In genomic region chr13:29086854-29087253, GRCm38 (mm10) we compare ENCODE assay signal across 22 mouse cellular contexts.
A peak's percentile ranks its signal among the peaks of the same experiment; 100 is the strongest.
DNase-seq lines count a peak whose midpoint lies in the region; ATAC-seq and TF ChIP-seq lines count a peak whose summit lies in the region.
"Had no signal": no experiment of that assay in that cellular context is flagged by ENCODE, and none has a peak within 500 bp of the region (broad histone marks: within the 10 kb centered on the region; RNA-seq: fewer than 3 reads in every experiment).

No protein-coding gene starts in this region.

- ATAC-seq in forebrain, embryonic 11.5 days (replicated peaks; ENCODE audit: low FRiP score), result peak; percentile 55
- ATAC-seq in forebrain, embryonic 14.5 days, result no peak
- peak; percentile 59 for ATAC-seq in hindbrain, embryonic 11.5 days (ENCODE audit: low FRiP score)
- no peak for ATAC-seq in hindbrain, embryonic 14.5 days (ENCODE audit: low FRiP score)
- ATAC-seq in midbrain, embryonic 12.5 days (ENCODE audit: low FRiP score, low read depth), result 0 out of 2 replicates have a peak, but pooled peaks have one; percentile 16
- no peak for ATAC-seq in midbrain, embryonic 14.5 days (ENCODE audit: low FRiP score, low TSS enrichment)
- ATAC-seq: activated CD4-positive, CD25-positive, alpha-beta regulatory T cell, adult 4 months; forebrain, postnatal 0 days had no signal

- no peaks in the 10 kb centered on the region for H3K4me1 ChIP-seq in forebrain, embryonic 11.5 days (replicated peaks; ENCODE audit: control insufficient read depth, insufficient read depth, low read length)
- H3K4me1 ChIP-seq in forebrain, embryonic 14.5 days (ENCODE audit: control insufficient read depth, insufficient read depth, low read length), result no peaks in the 10 kb centered on the region
- no peaks in the 10 kb centered on the region for H3K4me1 ChIP-seq in hindbrain, embryonic 11.5 days (replicated peaks; ENCODE audit: control insufficient read depth, insufficient read depth, low read length)
- H3K4me1 ChIP-seq in hindbrain, embryonic 14.5 days (replicated peaks; ENCODE audit: control insufficient read depth, insufficient read depth, low read length), result no peaks in the 10 kb centered on the region
- no peaks in the 10 kb centered on the region for H3K4me1 ChIP-seq in midbrain, embryonic 12.5 days
- H3K4me1 ChIP-seq in midbrain, embryonic 14.5 days (ENCODE audit: control insufficient read depth, insufficient read depth, low read length), result no peaks in the 10 kb centered on the region
- H3K4me1 ChIP-seq: forebrain, embryonic 10.5 days; hindbrain, embryonic 15.5 days had no signal

- no peak overlapping the region for H3K4me3 ChIP-seq in forebrain, embryonic 11.5 days (ENCODE audit: low read depth, low read length)
- no peak overlapping the region for H3K4me3 ChIP-seq in forebrain, embryonic 14.5 days (ENCODE audit: low read depth, low read length)
- no peak overlapping the region for H3K4me3 ChIP-seq in hindbrain, embryonic 11.5 days (ENCODE audit: low read depth, low read length)
- no peak overlapping the region for H3K4me3 ChIP-seq in hindbrain, embryonic 14.5 days (replicated peaks; ENCODE audit: low read length)
- H3K4me3 ChIP-seq in midbrain, embryonic 12.5 days, result no peak overlapping the region
- H3K4me3 ChIP-seq in midbrain, embryonic 14.5 days (replicated peaks; ENCODE audit: low read depth, low read length), result no peak overlapping the region
- H3K4me3 ChIP-seq: forebrain, embryonic 10.5 days; gastrocnemius, adult 2 months; heart, embryonic 13.5 days; hindbrain, embryonic 15.5 days had no signal

- H3K4me2 ChIP-seq in forebrain, embryonic 11.5 days (ENCODE audit: low read depth, low read length, severe bottlenecking), result no peak overlapping the region
- H3K4me2 ChIP-seq in forebrain, embryonic 14.5 days (ENCODE audit: low read length), result no peak overlapping the region
- no peak overlapping the region for H3K4me2 ChIP-seq in hindbrain, embryonic 11.5 days (replicated peaks; ENCODE audit: low read depth, low read length)
- H3K4me2 ChIP-seq in hindbrain, embryonic 14.5 days (replicated peaks), result no peak overlapping the region
- H3K4me2 ChIP-seq in midbrain, embryonic 12.5 days (replicated peaks), result no peak overlapping the region
- no peak overlapping the region for H3K4me2 ChIP-seq in midbrain, embryonic 14.5 days (ENCODE audit: low read length)
- H3K4me2 ChIP-seq: heart, embryonic 13.5 days; hindbrain, embryonic 15.5 days had no signal

- 65% methylated on average over 5 of the region's 5 CpGs for WGBS in forebrain, embryonic 11.5 days
- WGBS in forebrain, embryonic 14.5 days, result 69% methylated on average over 5 of the region's 5 CpGs
- 61% methylated on average over 5 of the region's 5 CpGs for whole genome bisulfite sequencing in hindbrain, embryonic 11.5 days
- 40% methylated on average over 5 of the region's 5 CpGs for WGBS in hindbrain, embryonic 14.5 days
- 52% methylated on average over 5 of the region's 5 CpGs for WGBS in midbrain, embryonic 12.5 days
- WGBS in midbrain, embryonic 14.5 days, result 50% methylated on average over 5 of the region's 5 CpGs

- H3K9me3 ChIP-seq in forebrain, embryonic 11.5 days (ENCODE audit: control insufficient read depth, low read length), result no peaks in the 10 kb centered on the region
- H3K9me3 ChIP-seq in forebrain, embryonic 14.5 days (replicated peaks; ENCODE audit: control insufficient read depth, low read length), result 0 out of 2 replicates have a peak, but pooled peaks cover 4% of the 10 kb centered on the region
- no peaks in the 10 kb centered on the region for H3K9me3 ChIP-seq in hindbrain, embryonic 11.5 days (ENCODE audit: control insufficient read depth, low read length)
- no peaks in the 10 kb centered on the region for H3K9me3 ChIP-seq in hindbrain, embryonic 14.5 days (ENCODE audit: control insufficient read depth, low read length)
- 0 out of 2 replicates have a peak, but pooled peaks cover 4% of the 10 kb centered on the region for H3K9me3 ChIP-seq in midbrain, embryonic 12.5 days
- H3K9me3 ChIP-seq in midbrain, embryonic 14.5 days (ENCODE audit: control insufficient read depth, low read length), result no peaks in the 10 kb centered on the region; the same call in 1 of the 2 replicates
- H3K9me3 ChIP-seq: hindbrain, embryonic 15.5 days had no signal

- no peaks in the 10 kb centered on the region for H3K36me3 ChIP-seq in forebrain, embryonic 11.5 days (ENCODE audit: control insufficient read depth, insufficient read depth, low read length)
- H3K36me3 ChIP-seq in forebrain, embryonic 14.5 days (ENCODE audit: control insufficient read depth, insufficient read depth, low read length), result no peaks in the 10 kb centered on the region
- H3K36me3 ChIP-seq in hindbrain, embryonic 11.5 days (ENCODE audit: control insufficient read depth, insufficient read depth, low read length), result no peaks in the 10 kb centered on the region
- no peaks in the 10 kb centered on the region for H3K36me3 ChIP-seq in hindbrain, embryonic 14.5 days (replicated peaks; ENCODE audit: control insufficient read depth, insufficient read depth)
- no peaks in the 10 kb centered on the region for H3K36me3 ChIP-seq in midbrain, embryonic 12.5 days
- H3K36me3 ChIP-seq in midbrain, embryonic 14.5 days (ENCODE audit: control insufficient read depth, insufficient read depth, low read length), result no peaks in the 10 kb centered on the region
- H3K36me3 ChIP-seq: forebrain, embryonic 10.5 days; heart, embryonic 13.5 days; hindbrain, embryonic 15.5 days had no signal

- TF ChIP-seq POLR2A in brain, embryonic 14.5 days (IDR thresholded peaks at IDR 0.05; ENCODE audit: borderline replicate concordance, extremely low read depth, insufficient read depth, insufficient read length, poor library complexity, severe bottlenecking), result no peak

- H3K27me3 ChIP-seq in forebrain, embryonic 11.5 days (ENCODE audit: control insufficient read depth, insufficient read depth, low read length), result no peaks in the 10 kb centered on the region
- no peaks in the 10 kb centered on the region for H3K27me3 ChIP-seq in forebrain, embryonic 14.5 days (replicated peaks; ENCODE audit: control insufficient read depth, insufficient read depth, low read length)
- H3K27me3 ChIP-seq in hindbrain, embryonic 11.5 days (ENCODE audit: control insufficient read depth, insufficient read depth, low read length), result no peaks in the 10 kb centered on the region
- H3K27me3 ChIP-seq in hindbrain, embryonic 14.5 days (ENCODE audit: control insufficient read depth, insufficient read depth, low read length), result no peaks in the 10 kb centered on the region
- no peaks in the 10 kb centered on the region for H3K27me3 ChIP-seq in midbrain, embryonic 12.5 days
- H3K27me3 ChIP-seq in midbrain, embryonic 14.5 days (ENCODE audit: control insufficient read depth, insufficient read depth, low read length), result no peaks in the 10 kb centered on the region
- H3K27me3 ChIP-seq: heart, embryonic 13.5 days; hindbrain, embryonic 15.5 days had no signal

- no peak overlapping the region for H3K9ac ChIP-seq in forebrain, embryonic 11.5 days (ENCODE audit: low read length)
- no peak overlapping the region for H3K9ac ChIP-seq in forebrain, embryonic 14.5 days (ENCODE audit: low read length)
- no peak overlapping the region for H3K9ac ChIP-seq in hindbrain, embryonic 11.5 days (ENCODE audit: low read depth, low read length)
- H3K9ac ChIP-seq in hindbrain, embryonic 14.5 days, result no peak overlapping the region
- H3K9ac ChIP-seq in midbrain, embryonic 12.5 days (replicated peaks), result no peak overlapping the region
- H3K9ac ChIP-seq in midbrain, embryonic 14.5 days (replicated peaks; ENCODE audit: low read length), result no peak overlapping the region
- H3K9ac ChIP-seq: forebrain, postnatal 0 days; heart, embryonic 13.5 days; hindbrain, embryonic 15.5 days had no signal

- TF ChIP-seq CTCF in brain, embryonic 14.5 days (IDR thresholded peaks at IDR 0.05; ENCODE audit: borderline replicate concordance, extremely low read depth, insufficient read depth, insufficient read length), result no peak

- DNase-seq in forebrain, embryonic 11.5 days (ENCODE audit: low spot score), result no peak
- no peak for DNase-seq in forebrain, embryonic 14.5 days (ENCODE audit: low spot score)
- peak; percentile 10 for DNase-seq in hindbrain, embryonic 11.5 days (ENCODE audit: low spot score)
- DNase-seq in hindbrain, embryonic 14.5 days (ENCODE audit: low spot score), result no peak
- DNase-seq in midbrain, embryonic 14.5 days, result no peak
- DNase-seq in brain, embryonic 14.5 days (ENCODE audit: low read depth), result peak; percentile 24
- DNase-seq: adrenal gland, adult 8-10 months; adrenal gland, postnatal 25 days; cerebellum, adult 18-20 months; cerebellum, adult 9-10 months; cerebellum, postnatal 14 days; forebrain, postnatal 0 days; gastrocnemius, adult 2 months; gastrocnemius, postnatal 14 days; heart, adult 11 months; heart, postnatal 14 days; heart, postnatal 4 days had no signal

- H3K27ac ChIP-seq in forebrain, embryonic 11.5 days (ENCODE audit: low read depth, low read length), result no peak overlapping the region
- H3K27ac ChIP-seq in forebrain, embryonic 14.5 days (ENCODE audit: low read depth, low read length), result no peak overlapping the region
- no peak overlapping the region for H3K27ac ChIP-seq in hindbrain, embryonic 11.5 days (ENCODE audit: low read depth, low read length)
- H3K27ac ChIP-seq in hindbrain, embryonic 14.5 days, result no peak overlapping the region; the same call in 1 of the 2 replicates
- no peak overlapping the region for H3K27ac ChIP-seq in midbrain, embryonic 12.5 days (replicated peaks)
- no peak overlapping the region for H3K27ac ChIP-seq in midbrain, embryonic 14.5 days (replicated peaks; ENCODE audit: low read depth, low read length)
- H3K27ac ChIP-seq: forebrain, embryonic 10.5 days; gastrocnemius, adult 2 months; heart, embryonic 13.5 days; hindbrain, embryonic 15.5 days had no signal

Comparison
In these comparisons a context has a peak if more than half of its experiments do, and no peak if none do; other contexts are left out.
1. ATAC-seq: peak in forebrain, embryonic 11.5 days (single experiment), hindbrain, embryonic 11.5 days (single experiment) and midbrain, embryonic 12.5 days (single experiment); none in forebrain, embryonic 14.5 days (single experiment), hindbrain, embryonic 14.5 days (single experiment) and midbrain, embryonic 14.5 days (single experiment).
2. DNase-seq: peak in hindbrain, embryonic 11.5 days (single experiment) and brain, embryonic 14.5 days (single experiment); none in forebrain, embryonic 11.5 days (single experiment), forebrain, embryonic 14.5 days (single experiment), hindbrain, embryonic 14.5 days (single experiment) and midbrain, embryonic 14.5 days (single experiment).